ENCODE assay signal across 8 mouse cellular contexts in the genomic region with DNA sequence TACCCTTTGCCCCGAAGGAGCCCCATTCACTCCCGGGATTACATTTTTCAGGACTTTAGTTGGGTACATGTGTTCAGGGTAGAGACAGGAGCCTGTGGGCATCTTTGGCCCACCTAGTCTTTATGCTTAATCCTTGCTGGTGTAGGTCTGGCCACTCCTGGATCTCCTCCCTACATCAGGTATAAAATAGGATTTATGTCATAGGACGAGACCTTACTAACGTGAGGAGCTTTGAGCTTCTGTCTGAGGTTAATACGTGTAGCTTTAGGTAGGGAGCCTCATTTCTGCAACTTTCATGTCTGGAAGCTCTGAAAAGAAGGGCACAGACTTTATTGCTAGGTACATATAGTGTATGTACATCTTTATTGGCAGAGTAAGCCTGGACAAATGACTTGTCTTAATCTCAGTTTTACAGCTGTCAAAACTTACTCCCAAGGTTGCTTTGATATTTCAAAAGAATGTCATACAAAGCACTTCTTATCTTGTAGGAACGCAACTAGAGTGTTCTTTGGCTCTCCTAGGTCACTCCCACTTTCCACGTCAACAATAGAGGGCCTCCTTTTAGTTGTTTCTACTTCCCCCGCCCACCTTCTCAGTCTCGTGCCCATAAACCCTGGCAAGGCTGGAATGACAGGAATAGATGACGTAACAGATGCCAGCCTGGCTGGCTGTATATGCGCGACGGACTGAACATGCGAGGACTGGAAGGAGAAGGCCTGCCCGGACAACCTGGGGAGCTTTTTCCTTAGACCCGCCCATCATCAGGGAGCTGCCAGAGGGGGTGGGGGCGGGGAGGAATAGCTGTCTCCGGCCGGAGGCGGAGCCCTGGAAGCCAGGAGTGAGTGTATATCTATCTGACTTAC. TPM values are rescaled to one million over a fixed set of nuclear protein-coding genes. Genes with fewer than 3 reads are reported as not detected.
A peak's percentile ranks its signal among the peaks of the same experiment; 100 is the strongest.
DNase-seq lines count a peak whose midpoint lies in the region; ATAC-seq and TF ChIP-seq lines count a peak whose summit lies in the region.

No protein-coding gene starts in this region.

- peaks cover 21% of the 10 kb centered on the region for H3K36me3 ChIP-seq in E14TG2a.4 (ENCODE audit: insufficient read depth, low read length)
- no peaks in the 10 kb centered on the region; the same call in 1 of the 2 replicates for H3K36me3 ChIP-seq in forebrain, embryonic 11.5 days (ENCODE audit: control insufficient read depth, insufficient read depth, low read length)
- H3K36me3 ChIP-seq in liver, embryonic 14.5 days (replicated peaks; ENCODE audit: control insufficient read depth, insufficient read depth, low read depth), result peaks cover 7% of the 10 kb centered on the region
- H3K36me3 ChIP-seq in stomach, postnatal 0 days (ENCODE audit: control insufficient read depth, insufficient read depth, low read length), result peaks cover 3% of the 10 kb centered on the region; the same call in 1 of the 2 replicates

- peak; percentile 13; the same call in 1 of the 2 replicates for ATAC-seq in forebrain, embryonic 11.5 days (replicated peaks; ENCODE audit: low FRiP score)
- ATAC-seq in liver, embryonic 14.5 days (ENCODE audit: insufficient read depth), result peak; percentile 66
- ATAC-seq in stomach, postnatal 0 days (ENCODE audit: low FRiP score, low TSS enrichment), result peak; percentile 82

- peak overlapping the region; percentile 72 for H3K9ac ChIP-seq in forebrain, embryonic 11.5 days (ENCODE audit: low read length)
- peak overlapping the region; percentile 73 for H3K9ac ChIP-seq in liver, embryonic 14.5 days (replicated peaks)
- 0 out of 2 replicates have a peak overlapping the region, but pooled peaks have one; percentile 19 for H3K9ac ChIP-seq in stomach, postnatal 0 days (ENCODE audit: low read length)

- H3K4me2 ChIP-seq in forebrain, embryonic 11.5 days (ENCODE audit: low read depth, low read length, severe bottlenecking), result peak overlapping the region; percentile 70
- H3K4me2 ChIP-seq in liver, embryonic 14.5 days (ENCODE audit: low read depth), result peak overlapping the region; percentile 94
- peak overlapping the region; percentile 70 for H3K4me2 ChIP-seq in stomach, postnatal 0 days (replicated peaks; ENCODE audit: low read depth)

- H3K27ac ChIP-seq in forebrain, embryonic 11.5 days (ENCODE audit: low read depth, low read length), result peak overlapping the region; percentile 70; the same call in 1 of the 2 replicates
- peak overlapping the region; percentile 95 for H3K27ac ChIP-seq in liver, embryonic 14.5 days
- peak overlapping the region; percentile 81 for H3K27ac ChIP-seq in stomach, postnatal 0 days (replicated peaks)

- no peak for TF ChIP-seq CTCF in E14TG2a.4 (conservative IDR thresholded peaks at IDR 0.05; ENCODE audit: low read length)
- no peak for TF ChIP-seq CTCF in liver, embryonic 14.5 days (IDR thresholded peaks at IDR 0.05; ENCODE audit: low read depth)
- TF ChIP-seq CTCF in stomach, postnatal 0 days (IDR thresholded peaks at IDR 0.05; ENCODE audit: low read depth), result no peak

- H3K9me3 ChIP-seq in E14TG2a.4 (ENCODE audit: low read length), result no peaks in the 10 kb centered on the region
- no peaks in the 10 kb centered on the region for H3K9me3 ChIP-seq in forebrain, embryonic 11.5 days (ENCODE audit: control insufficient read depth, low read length)
- no peaks in the 10 kb centered on the region for H3K9me3 ChIP-seq in liver, embryonic 14.5 days (ENCODE audit: control insufficient read depth, low read length)
- no peaks in the 10 kb centered on the region for H3K9me3 ChIP-seq in stomach, postnatal 0 days (ENCODE audit: control insufficient read depth, low read length)

- intact Hi-C loops in heart, postnatal 10 days (cut with DNase I), result no loop called here

- H3K4me3 ChIP-seq in E14TG2a.4 (replicated peaks; ENCODE audit: low read length), result peak overlapping the region; percentile 93
- peak overlapping the region; percentile 62 for H3K4me3 ChIP-seq in forebrain, embryonic 11.5 days (ENCODE audit: low read depth, low read length)
- peak overlapping the region; percentile 73 to 98 for H3K4me3 ChIP-seq in liver, embryonic 14.5 days (ENCODE audit: insufficient read depth in 1 of 2, low read depth in 2 of 2, low read length in 2 of 2)
- peak overlapping the region; percentile 84 for H3K4me3 ChIP-seq in stomach, postnatal 0 days (ENCODE audit: low read depth, low read length)

- peaks cover 70% of the 10 kb centered on the region for H3K4me1 ChIP-seq in E14TG2a.4 (replicated peaks; ENCODE audit: low read depth, low read length)
- peaks cover 20% of the 10 kb centered on the region for H3K4me1 ChIP-seq in forebrain, embryonic 11.5 days (replicated peaks; ENCODE audit: control insufficient read depth, insufficient read depth, low read length)
- H3K4me1 ChIP-seq in liver, embryonic 14.5 days (replicated peaks; ENCODE audit: control insufficient read depth in 2 of 2, insufficient read depth in 2 of 2, low read length in 1 of 2), result peaks cover 50 to 60% of the 10 kb centered on the region in 2 experiments
- H3K4me1 ChIP-seq in stomach, postnatal 0 days (replicated peaks; ENCODE audit: control insufficient read depth, insufficient read depth), result peaks cover 9% of the 10 kb centered on the region

- TF ChIP-seq EP300 in liver, embryonic 14.5 days (IDR thresholded peaks at IDR 0.05; ENCODE audit: low read depth), result peak; percentile 34; the same call in 1 of the 2 replicates
- TF ChIP-seq EP300 in stomach, postnatal 0 days (optimal IDR thresholded peaks at IDR 0.05), result no peak

- DNase-seq in c-Kit-negative CD71-positive TER-119-positive erythroid progenitor cells, embryonic 14.5 days (ENCODE audit: low read depth, low spot score), result peak; percentile 78
- DNase-seq in forebrain, embryonic 11.5 days (ENCODE audit: low spot score), result peak; percentile 76
- peak; percentile 87 to 90 for DNase-seq in heart, postnatal 10 days
- peak; percentile 83 to 84 for DNase-seq in kidney, postnatal 36 days
- peak; percentile 79 to 90 (median 83) for DNase-seq in liver, embryonic 14.5 days (ENCODE audit: low read depth in 3 of 3, low spot score in 3 of 3)
- DNase-seq in neural tube, embryonic 10.5 days (ENCODE audit: extremely low spot score, low spot score), result peak; percentile 60
- DNase-seq in stomach, postnatal 0 days (ENCODE audit: low spot score), result peak; percentile 89

- H3K27me3 ChIP-seq in E14TG2a.4 (ENCODE audit: insufficient read depth, low read length), result peaks cover 10% of the 10 kb centered on the region
- H3K27me3 ChIP-seq in forebrain, embryonic 11.5 days (ENCODE audit: control insufficient read depth, insufficient read depth, low read length), result no peaks in the 10 kb centered on the region
- peaks cover 3% of the 10 kb centered on the region; the same call in 1 of the 2 replicates for H3K27me3 ChIP-seq in liver, embryonic 14.5 days (ENCODE audit: control insufficient read depth, insufficient read depth, low read length)
- no peaks in the 10 kb centered on the region for H3K27me3 ChIP-seq in stomach, postnatal 0 days (ENCODE audit: control insufficient read depth, insufficient read depth, low read length)

- WGBS in forebrain, embryonic 11.5 days, result 4% methylated on average over 20 of the region's 20 CpGs
- 5% methylated on average over 20 of the region's 20 CpGs for WGBS in liver, embryonic 14.5 days (ENCODE audit: insufficient replicate concordance)
- 3% methylated on average over 20 of the region's 20 CpGs for WGBS in stomach, postnatal 0 days

RNA-seq across cellular contexts. Expression of a gene that starts 0.7 kb away (rescaled TPM):
- 8.6 and 11.2 TPM in 2 replicates for polyA plus RNA-seq in forebrain, embryonic 11.5 days (2014; fragmentation: Nextera tagmentation; extraction: Ambion mirVana)
- 10 to 100 TPM; 46.6 to 48.9 TPM for total RNA-seq in heart, postnatal 10 days (2021)
- polyA plus RNA-seq in liver, embryonic 14.5 days (2012; rRNA removed), result 23.4 and 27.4 TPM in 2 replicates
- polyA plus RNA-seq in liver, embryonic 14.5 days (2014; fragmentation: Nextera tagmentation; extraction: Ambion mirVana), result 6.4 and 6.8 TPM in 2 replicates
- 31.1 TPM in 2 replicates for polyA plus RNA-seq in stomach, postnatal 0 days (2015; fragmentation: Nextera tagmentation; extraction: Ambion mirVana)

RNA-seq across cellular contexts. Expression of a gene that starts 10.2 kb away (rescaled TPM):
- not detected in 2 replicates for polyA plus RNA-seq in forebrain, embryonic 11.5 days (2014; fragmentation: Nextera tagmentation; extraction: Ambion mirVana)
- total RNA-seq in heart, postnatal 10 days (2021), result not detected
- not detected in 2 replicates for polyA plus RNA-seq in liver, embryonic 14.5 days (2012; rRNA removed)
- polyA plus RNA-seq in liver, embryonic 14.5 days (2014; fragmentation: Nextera tagmentation; extraction: Ambion mirVana), result not detected in 2 replicates
- not detected in 2 replicates for polyA plus RNA-seq in stomach, postnatal 0 days (2015; fragmentation: Nextera tagmentation; extraction: Ambion mirVana)

RNA-seq across cellular contexts. Expression of a gene that starts 37.0 kb away (rescaled TPM):
- polyA plus RNA-seq in forebrain, embryonic 11.5 days (2014; fragmentation: Nextera tagmentation; extraction: Ambion mirVana), result 0.21 TPM in 2 replicates
- not detected for total RNA-seq in heart, postnatal 10 days (2021)
- polyA plus RNA-seq in liver, embryonic 14.5 days (2012; rRNA removed), result 0.30 and 0.44 TPM in 2 replicates
- polyA plus RNA-seq in liver, embryonic 14.5 days (2014; fragmentation: Nextera tagmentation; extraction: Ambion mirVana), result 0.76 and 0.83 TPM in 2 replicates
- polyA plus RNA-seq in stomach, postnatal 0 days (2015; fragmentation: Nextera tagmentation; extraction: Ambion mirVana), result 0.10 and 0.16 TPM in 2 replicates

RNA-seq across cellular contexts. Expression of a gene that starts 37.5 kb away (rescaled TPM):
- polyA plus RNA-seq in forebrain, embryonic 11.5 days (2014; fragmentation: Nextera tagmentation; extraction: Ambion mirVana), result 0.96 and 1.5 TPM in 2 replicates
- 10 to 100 TPM; 15.6 to 18.0 TPM for total RNA-seq in heart, postnatal 10 days (2021)
- 0.03 and 0.19 TPM in 2 replicates for polyA plus RNA-seq in liver, embryonic 14.5 days (2012; rRNA removed)
- polyA plus RNA-seq in liver, embryonic 14.5 days (2014; fragmentation: Nextera tagmentation; extraction: Ambion mirVana), result 0.47 and 0.68 TPM in 2 replicates
- 0.81 and 0.82 TPM in 2 replicates for polyA plus RNA-seq in stomach, postnatal 0 days (2015; fragmentation: Nextera tagmentation; extraction: Ambion mirVana)

RNA-seq across cellular contexts. Expression of a gene that starts 38.2 kb away (rescaled TPM):
- not detected in 2 replicates for polyA plus RNA-seq in forebrain, embryonic 11.5 days (2014; fragmentation: Nextera tagmentation; extraction: Ambion mirVana)
- 1 to 10 TPM; 4.0 to 5.3 TPM for total RNA-seq in heart, postnatal 10 days (2021)
- polyA plus RNA-seq in liver, embryonic 14.5 days (2012; rRNA removed), result not detected in 2 replicates
- not detected in 2 replicates for polyA plus RNA-seq in liver, embryonic 14.5 days (2014; fragmentation: Nextera tagmentation; extraction: Ambion mirVana)
- polyA plus RNA-seq in stomach, postnatal 0 days (2015; fragmentation: Nextera tagmentation; extraction: Ambion mirVana), result not detected in 2 replicates

Comparison
In these comparisons a context has a peak if more than half of its experiments do, and no peak if none do; other contexts are left out.
1. Peak in every context shown above with its lines: DNase-seq, ATAC-seq, H3K4me3 ChIP-seq and H3K27ac ChIP-seq.
2. ATAC-seq: peak in every context shown above with its lines; median percentile 82 in stomach, postnatal 0 days; 66 in liver, embryonic 14.5 days; 13 in forebrain, embryonic 11.5 days.
3. H3K9ac ChIP-seq: peak in every context shown above with its lines; median percentile 73 in liver, embryonic 14.5 days; 72 in forebrain, embryonic 11.5 days; 19 in stomach, postnatal 0 days.